Mouse (Mus musculus) forebrain, postnatal 0 days (tissue): Measurements from ENCODE around the gene Mgmt. TPM values are rescaled to one million over a fixed set of nuclear protein-coding genes. Genes with fewer than 3 reads are reported as not detected.
A peak's percentile ranks its signal among the peaks of the same experiment; 100 is the strongest.

ENCODE experiments used
- ATAC-seq: fragments of 200-750 bp; cut with Nextera tagmentation; 2 replicates; pipeline ENCODE4 v1.8.0; 2017; ENCODE audit warnings: mild to moderate bottlenecking, moderate library complexity
- DNase-seq: peaks from one replicate; pipeline ENCODE4 v3.0.0-alpha.2; 2015
- H3K27ac ChIP-seq: fragments of 300-500 bp; sonication (generic); 2 replicates; pipeline ENCODE4 v1.5.1; 2014; ENCODE audit warnings: low read depth, mild to moderate bottlenecking, antibody characterized with exemption, low read length, moderate library complexity, mixed read lengths
- H3K27me3 ChIP-seq: fragments of 300-500 bp; sonication (generic); 2 replicates; pipeline ENCODE4 v1.6.1; 2014; ENCODE audit warnings: mild to moderate bottlenecking, low read length, mixed read lengths; ENCODE audit not compliant: insufficient read depth
- H3K36me3 ChIP-seq: fragments of 300-500 bp; sonication (generic); 2 replicates; pipeline ENCODE4 v1.6.1; 2014; ENCODE audit warnings: mild to moderate bottlenecking, moderate library complexity; ENCODE audit not compliant: insufficient read depth
- H3K4me1 ChIP-seq: fragments of 300-500 bp; sonication (generic); 2 replicates; pipeline ENCODE4 v1.6.1; 2014; ENCODE audit warnings: antibody characterized with exemption; ENCODE audit not compliant: insufficient read depth
- H3K4me2 ChIP-seq: fragments of 300-500 bp; sonication (generic); 2 replicates; pipeline ENCODE4 v1.6.1; 2014; ENCODE audit warnings: low read depth, mild to moderate bottlenecking, moderate library complexity
- H3K4me3 ChIP-seq: fragments of 300-500 bp; sonication (generic); 2 replicates; pipeline ENCODE4 v1.5.1; 2014; ENCODE audit warnings: low read depth, low read length, mixed read lengths
- H3K9ac ChIP-seq: fragments of 300-500 bp; sonication (generic); 2 replicates; pipeline ENCODE4 v1.6.1; 2014; ENCODE audit warnings: mild to moderate bottlenecking
- H3K9me3 ChIP-seq: fragments of 300-500 bp; sonication (generic); 2 replicates; pipeline ENCODE4 v1.6.1; 2016; ENCODE audit warnings: low read length
- CTCF ChIP-seq: sonication (generic); IDR thresholded peaks from 2 replicates; pipeline ENCODE4 v1.5.1; 2016; ENCODE audit warnings: antibody characterized with exemption, control low read depth, low read depth
- WGBS: fragments of 180-500 bp; shearing (Covaris S2); extraction: QIAGEN DNeasy Blood & Tissue Kit; methylation state at CpG from one replicate; pipeline ENCODE4 v1.1.7; 2014; 5-methylcytosine and 5-hydroxymethylcytosine counted together
- polyA plus RNA-seq: library from polyadenylated mRNA; unstranded; fragments of >200 nt; fragmentation: Nextera tagmentation; extraction: Ambion mirVana; gene quantifications from 2 replicates; pipeline ENCODE4 v1.2.1, GENCODE M21; 2015
- total RNA-seq: library from RNA; depleted of rRNA; stranded (reverse); fragments of >200 nt; gene quantifications from 2 replicates; pipeline ENCODE4 v1.2.3, GENCODE M21; 2014

Mgmt gene
- total and polyA plus RNA-seq, 2 experiments from 2014 or later = 0.29 to 1.2 TPM

GRCm38 (mm10) chr7:137147101-137147500, 252.7 kb downstream of the Mgmt start:
- Histone ChIP-seq H3K4me1 (no peaks in the 10 kb centered on the region), H3K9me3 (no peaks in the 10 kb centered on the region), H3K4me3 (no peak overlapping the region), H3K27me3 (no peaks in the 10 kb centered on the region; the same call in 1 of the 2 replicates), H3K27ac (no peak overlapping the region), H3K36me3 (no peaks in the 10 kb centered on the region), H3K9ac (no peak overlapping the region), H3K4me2 (0 out of 2 replicates have a peak overlapping the region, but pooled peaks have one; percentile 1)
- DNase-seq (peak; percentile 39), ATAC-seq (0 out of 2 replicates have a peak, but pooled peaks have one; percentile 38)
- WGBS = 36% methylated on average over 12 of the region's 12 CpGs
- TF ChIP-seq CTCF = no peak

GRCm38 (mm10) chr7:137151854-137152253, 257.4 kb downstream of the Mgmt start:
- H3K9me3 ChIP-seq = no peaks in the 10 kb centered on the region
- no peaks in the 10 kb centered on the region for H3K4me1 ChIP-seq
- H3K27me3 ChIP-seq = no peaks in the 10 kb centered on the region; the same call in 1 of the 2 replicates
- 79% methylated on average over 2 of the region's 2 CpGs for WGBS
- H3K27ac ChIP-seq = no peak overlapping the region
- TF ChIP-seq CTCF = no peak
- no peak overlapping the region for H3K9ac ChIP-seq
- ATAC-seq (no peak), DNase-seq (no peak)
- H3K4me3 ChIP-seq = no peak overlapping the region
- H3K4me2 ChIP-seq = no peak overlapping the region
- no peaks in the 10 kb centered on the region for H3K36me3 ChIP-seq

- Histone ChIP-seq H3K27me3 (no peaks in the 10 kb centered on the region; the same call in none of the 2 replicates), H3K9ac (no peak overlapping the region), H3K4me1 (no peaks in the 10 kb centered on the region), H3K36me3 (no peaks in the 10 kb centered on the region), H3K9me3 (no peaks in the 10 kb centered on the region), H3K4me2 (no peak overlapping the region), H3K27ac (no peak overlapping the region), H3K4me3 (no peak overlapping the region)
- TF ChIP-seq CTCF = no peak
- ATAC-seq (no peak), DNase-seq (no peak)
- WGBS = 88% methylated on average over 2 of the region's 2 CpGs
Measured at GRCm38 (mm10) chr7:137154623-137155022, 260.2 kb downstream of the Mgmt start.

DNA sequence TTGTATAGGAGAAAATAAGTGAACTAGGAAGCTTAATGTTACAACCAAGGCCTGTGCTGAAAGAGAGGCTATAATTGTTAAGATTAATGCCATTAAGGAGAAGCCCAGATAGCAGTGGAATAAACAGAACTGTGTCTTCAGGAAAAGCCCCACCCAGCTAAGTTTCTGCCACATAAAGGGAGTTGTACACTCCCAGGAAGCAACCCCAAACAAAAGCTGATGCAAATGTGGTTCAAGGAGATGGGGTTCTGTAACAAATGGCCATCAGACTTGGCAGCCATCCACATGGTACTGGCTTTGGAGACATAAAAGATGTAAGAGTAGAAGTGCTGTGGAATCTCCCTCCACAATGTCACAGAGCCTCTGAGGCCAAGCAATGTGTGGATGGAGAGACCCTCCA, 264.7 kb downstream of the Mgmt start:
- Histone ChIP-seq H3K9ac (no peak overlapping the region), H3K27ac (no peak overlapping the region), H3K9me3 (no peaks in the 10 kb centered on the region), H3K27me3 (no peaks in the 10 kb centered on the region; the same call in 1 of the 2 replicates), H3K4me2 (no peak overlapping the region), H3K36me3 (no peaks in the 10 kb centered on the region), H3K4me1 (no peaks in the 10 kb centered on the region), H3K4me3 (no peak overlapping the region)
- no peak for TF ChIP-seq CTCF
- DNase-seq (no peak), ATAC-seq (no peak)

- Histone ChIP-seq H3K4me2 (no peak overlapping the region), H3K27ac (no peak overlapping the region), H3K4me3 (no peak overlapping the region), H3K9me3 (no peaks in the 10 kb centered on the region), H3K9ac (no peak overlapping the region), H3K36me3 (no peaks in the 10 kb centered on the region), H3K4me1 (no peaks in the 10 kb centered on the region), H3K27me3 (no peaks in the 10 kb centered on the region)
- no peak for DNase-seq
- WGBS = 68% methylated on average over 9 of the region's 9 CpGs
- ATAC-seq = no peak
- TF ChIP-seq CTCF = no peak
Measured at GRCm38 (mm10) chr7:137172278-137172677, 277.9 kb downstream of the Mgmt start.
